Mouse (Mus musculus): ENCODE results near the gene Gimap3. TPM values are rescaled to one million over a fixed set of nuclear protein-coding genes. Genes with fewer than 3 reads are reported as not detected.

Gene Gimap3
- polyA plus RNA-seq, 1 experiment from 2014 or later, result 0.08 TPM

DNA sequence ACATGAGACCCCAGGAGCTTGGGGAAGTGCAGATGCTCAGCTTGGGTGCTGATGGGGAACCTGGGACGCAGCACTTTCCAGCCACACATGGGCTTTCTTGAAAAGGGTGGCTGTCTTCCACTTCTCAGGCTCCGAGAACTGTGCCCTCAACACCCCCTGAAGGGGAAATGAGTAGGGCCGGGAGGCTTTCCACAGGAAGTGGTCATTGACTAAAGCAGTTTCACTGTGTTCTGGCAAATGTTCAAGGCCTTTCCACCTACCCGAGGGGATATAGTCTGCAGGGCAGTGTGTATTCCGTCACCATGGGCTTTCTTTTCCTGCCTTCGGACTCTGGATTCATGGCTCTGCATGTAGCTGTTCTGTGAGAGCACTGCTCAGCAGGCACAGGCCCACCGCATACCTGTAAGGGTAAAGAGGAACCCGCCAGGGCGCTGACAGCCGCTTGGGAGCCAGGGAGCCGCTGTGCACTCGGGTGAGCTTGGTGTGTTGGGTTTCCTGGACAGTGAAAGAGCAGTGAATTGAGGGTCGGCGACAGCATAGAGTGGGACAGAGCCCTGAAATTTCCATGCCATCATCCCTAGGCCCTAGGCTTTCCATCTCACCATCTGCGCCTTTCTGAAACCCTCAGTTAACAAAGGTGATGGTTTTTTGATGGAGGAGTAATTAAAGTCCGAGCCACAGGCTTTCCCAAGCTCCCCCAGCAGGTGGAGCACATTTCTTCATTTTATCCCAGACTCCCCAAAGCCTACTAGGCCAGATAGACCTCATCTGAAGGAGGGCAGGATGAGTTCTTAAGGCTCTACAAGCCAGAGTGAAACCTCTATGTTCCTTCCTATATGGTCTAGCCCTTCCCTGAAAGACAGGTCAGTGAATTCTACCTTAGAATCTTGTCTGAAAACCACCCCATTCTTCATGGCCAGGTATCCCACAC is 24.4 kb downstream of the Gimap3 start, which contains the start of gene Gimap5:
Gene Gimap5 (plus strand): TSS at position 239 of the 931 bp plus-strand sequence.
- peak within 1 kb of the TSS; percentile 39 for H3K4me2 ChIP-seq (ENCODE audit: low read depth, low read length)
- peaks cover 18% of the 10 kb centered on the region for H3K27me3 ChIP-seq (ENCODE audit: control insufficient read depth, insufficient read depth, low read depth, low read length)
- ATAC-seq (ENCODE audit: low read depth), result peak; percentile 70
- peaks cover 27% of the 10 kb centered on the region for H3K4me1 ChIP-seq (replicated peaks; ENCODE audit: control insufficient read depth, insufficient read depth, low read length)
- 36% methylated on average over 16 of the region's 16 CpGs for WGBS
- H3K27ac ChIP-seq (ENCODE audit: low read length), result peak within 1 kb of the TSS; percentile 78
- H3K9ac ChIP-seq (ENCODE audit: low read length), result peak within 1 kb of the TSS; percentile 46
- peak within 1 kb of the TSS; percentile 33 for H3K4me3 ChIP-seq (ENCODE audit: low read length)
- no peaks in the 10 kb centered on the region for H3K9me3 ChIP-seq (ENCODE audit: control insufficient read depth, low read length)
- no peaks in the 10 kb centered on the region for H3K36me3 ChIP-seq (ENCODE audit: control insufficient read depth, insufficient read depth, low read length)

DNA sequence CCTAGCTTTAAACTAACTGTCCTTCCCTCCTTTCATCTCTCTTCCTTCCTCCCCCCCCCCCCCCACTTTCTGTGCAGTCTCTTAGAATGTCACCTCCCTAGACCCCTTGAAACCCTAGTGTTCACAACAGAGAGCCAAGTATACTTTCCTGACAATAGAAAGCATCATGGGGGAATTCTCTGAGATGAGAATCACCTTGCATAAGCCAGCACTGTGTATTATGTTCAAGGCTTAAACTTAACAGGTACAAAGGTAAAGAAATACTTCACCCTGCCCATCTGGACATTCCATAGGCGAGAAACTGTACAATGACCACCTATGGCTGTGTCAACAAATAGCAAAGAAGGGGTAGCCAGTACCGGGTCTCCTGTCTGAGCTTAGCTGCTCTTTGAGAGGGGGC is 25.2 kb downstream of the Gimap3 start:
- no peak for ATAC-seq (ENCODE audit: low read depth)
- H3K9ac ChIP-seq (ENCODE audit: low read length), result peak overlapping the region; percentile 19; the same call in 1 of the 2 replicates
- no peaks in the 10 kb centered on the region for H3K36me3 ChIP-seq (ENCODE audit: control insufficient read depth, insufficient read depth, low read length)
- H3K27ac ChIP-seq (ENCODE audit: low read length), result peak overlapping the region; percentile 78
- H3K4me2 ChIP-seq (ENCODE audit: low read depth, low read length), result peak overlapping the region; percentile 1; the same call in 1 of the 2 replicates
- no peak overlapping the region for H3K4me3 ChIP-seq (ENCODE audit: low read length)
- peaks cover 27% of the 10 kb centered on the region for H3K4me1 ChIP-seq (replicated peaks; ENCODE audit: control insufficient read depth, insufficient read depth, low read length)
- H3K27me3 ChIP-seq (ENCODE audit: control insufficient read depth, insufficient read depth, low read depth, low read length), result peaks cover 18% of the 10 kb centered on the region
- no peaks in the 10 kb centered on the region for H3K9me3 ChIP-seq (ENCODE audit: control insufficient read depth, low read length)
- WGBS, result 35% methylated on average over 2 of the region's 2 CpGs

GRCm38 (mm10) chr6:48742422-48743351 is 28.0 kb downstream of the Gimap3 start:
- no peaks in the 10 kb centered on the region for H3K36me3 ChIP-seq (ENCODE audit: control insufficient read depth, insufficient read depth, low read length)
- H3K4me3 ChIP-seq (ENCODE audit: low read length), result peak overlapping the region; percentile 47
- peaks cover 18% of the 10 kb centered on the region for H3K27me3 ChIP-seq (ENCODE audit: control insufficient read depth, insufficient read depth, low read depth, low read length)
- 0 out of 2 replicates have a peak overlapping the region, but pooled peaks have one; percentile 3 for H3K27ac ChIP-seq (ENCODE audit: low read length)
- ATAC-seq (ENCODE audit: low read depth), result 0 out of 2 replicates have a peak, but pooled peaks have one; percentile 10
- no peaks in the 10 kb centered on the region for H3K9me3 ChIP-seq (ENCODE audit: control insufficient read depth, low read length)
- peaks cover 24% of the 10 kb centered on the region for H3K4me1 ChIP-seq (replicated peaks; ENCODE audit: control insufficient read depth, insufficient read depth, low read length)
- H3K9ac ChIP-seq (ENCODE audit: low read length), result peak overlapping the region; percentile 56
- peak overlapping the region; percentile 76 for H3K4me2 ChIP-seq (ENCODE audit: low read depth, low read length)
- WGBS, result 10% methylated on average over 49 of the region's 52 CpGs

DNA sequence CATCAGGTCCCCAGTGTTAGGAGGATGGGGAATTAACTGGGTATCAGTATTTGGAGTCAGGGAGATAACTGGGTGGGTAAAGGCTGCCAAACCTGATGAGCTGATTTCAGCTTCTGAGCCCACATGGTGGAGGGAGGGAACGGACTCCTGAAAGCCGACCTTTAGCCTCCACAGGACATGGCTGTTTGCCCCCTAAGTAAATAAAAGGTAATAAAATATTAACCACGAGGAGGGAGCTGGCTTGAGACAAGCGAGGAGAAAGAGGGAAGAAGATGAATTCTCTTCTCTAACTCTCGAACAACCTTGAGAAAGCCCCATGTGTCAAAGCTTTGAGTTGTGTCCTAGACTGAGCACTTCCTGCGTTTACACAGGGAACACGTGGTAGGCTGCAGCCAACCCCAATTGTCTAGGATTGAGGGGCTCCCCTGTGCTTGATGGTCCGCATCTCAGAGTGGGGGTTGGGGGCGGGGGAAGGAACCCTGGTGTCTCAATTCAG is 28.9 kb downstream of the Gimap3 start:
- H3K27ac ChIP-seq (ENCODE audit: low read length), result no peak overlapping the region
- peaks cover 18% of the 10 kb centered on the region for H3K4me1 ChIP-seq (replicated peaks; ENCODE audit: control insufficient read depth, insufficient read depth, low read length)
- H3K4me2 ChIP-seq (ENCODE audit: low read depth, low read length), result peak overlapping the region; percentile 76; the same call in 1 of the 2 replicates
- peaks cover 18% of the 10 kb centered on the region for H3K27me3 ChIP-seq (ENCODE audit: control insufficient read depth, insufficient read depth, low read depth, low read length)
- 14% methylated on average over 9 of the region's 9 CpGs for WGBS
- no peaks in the 10 kb centered on the region for H3K9me3 ChIP-seq (ENCODE audit: control insufficient read depth, low read length)
- ATAC-seq (ENCODE audit: low read depth), result no peak
- no peaks in the 10 kb centered on the region for H3K36me3 ChIP-seq (ENCODE audit: control insufficient read depth, insufficient read depth, low read length)
- 0 out of 2 replicates have a peak overlapping the region, but pooled peaks have one; percentile 13 for H3K4me3 ChIP-seq (ENCODE audit: low read length)
- H3K9ac ChIP-seq (ENCODE audit: low read length), result no peak overlapping the region

- Histone ChIP-seq H3K4me2 (ENCODE audit: low read depth, low read length) (peak overlapping the region; percentile 76; the same call in 1 of the 2 replicates), H3K9me3 (ENCODE audit: control insufficient read depth, low read length) (no peaks in the 10 kb centered on the region), H3K27me3 (ENCODE audit: control insufficient read depth, insufficient read depth, low read depth, low read length) (peaks cover 18% of the 10 kb centered on the region), H3K9ac (ENCODE audit: low read length) (no peak overlapping the region), H3K36me3 (ENCODE audit: control insufficient read depth, insufficient read depth, low read length) (no peaks in the 10 kb centered on the region), H3K27ac (ENCODE audit: low read length) (no peak overlapping the region), H3K4me1 (replicated peaks; ENCODE audit: control insufficient read depth, insufficient read depth, low read length) (peaks cover 18% of the 10 kb centered on the region), H3K4me3 (ENCODE audit: low read length) (no peak overlapping the region)
- WGBS, result 37% methylated on average over 3 of the region's 3 CpGs
- peak; percentile 44; the same call in 1 of the 2 replicates for ATAC-seq (ENCODE audit: low read depth)
These were observed 29.4 kb downstream of the Gimap3 start for GRCm38 (mm10) chr6:48741273-48741672.

GRCm38 (mm10) chr6:48740501-48741169 is 30.0 kb downstream of the Gimap3 start:
- peak overlapping the region; percentile 76 for H3K4me2 ChIP-seq (ENCODE audit: low read depth, low read length)
- peak overlapping the region; percentile 34; the same call in 1 of the 2 replicates for H3K9ac ChIP-seq (ENCODE audit: low read length)
- 62% methylated on average over 3 of the region's 3 CpGs for WGBS

DNA sequence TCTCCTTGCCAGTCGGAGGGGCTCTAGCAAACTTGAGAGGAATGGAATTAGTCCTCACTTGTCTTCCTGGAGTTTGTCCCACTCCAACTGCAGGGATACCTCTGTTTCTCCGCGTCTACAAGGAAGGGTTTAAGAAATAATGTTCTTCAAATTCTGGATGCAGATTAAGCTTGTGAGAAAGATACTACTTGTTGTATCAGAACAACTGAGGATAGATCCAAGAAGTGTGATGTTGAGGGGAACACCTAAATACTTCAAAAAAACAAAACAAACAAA is 30.9 kb downstream of the Gimap3 start:
- Histone ChIP-seq H3K27ac (ENCODE audit: low read length) (peak overlapping the region; percentile 44; the same call in 1 of the 2 replicates), H3K4me3 (ENCODE audit: low read length) (peak overlapping the region; percentile 38), H3K9ac (ENCODE audit: low read length) (peak overlapping the region; percentile 52), H3K36me3 (ENCODE audit: control insufficient read depth, insufficient read depth, low read length) (no peaks in the 10 kb centered on the region), H3K4me1 (replicated peaks; ENCODE audit: control insufficient read depth, insufficient read depth, low read length) (peaks cover 18% of the 10 kb centered on the region), H3K9me3 (ENCODE audit: control insufficient read depth, low read length) (no peaks in the 10 kb centered on the region), H3K27me3 (ENCODE audit: control insufficient read depth, insufficient read depth, low read depth, low read length) (peaks cover 18% of the 10 kb centered on the region), H3K4me2 (ENCODE audit: low read depth, low read length) (peak overlapping the region; percentile 76)
- WGBS, result 71% methylated on average over 3 of the region's 3 CpGs
- ATAC-seq (ENCODE audit: low read depth), result no peak

More at GRCm38 (mm10) chr6:48740501-48741169, 30.0 kb downstream of the Gimap3 start:
- no peak for ATAC-seq (ENCODE audit: low read depth)
- H3K4me1 ChIP-seq (replicated peaks; ENCODE audit: control insufficient read depth, insufficient read depth, low read length), result peaks cover 18% of the 10 kb centered on the region
- peak overlapping the region; percentile 38; the same call in 1 of the 2 replicates for H3K4me3 ChIP-seq (ENCODE audit: low read length)
- peak overlapping the region; percentile 17 for H3K27ac ChIP-seq (ENCODE audit: low read length)
- no peaks in the 10 kb centered on the region for H3K9me3 ChIP-seq (ENCODE audit: control insufficient read depth, low read length)
- no peaks in the 10 kb centered on the region for H3K36me3 ChIP-seq (ENCODE audit: control insufficient read depth, insufficient read depth, low read length)
- peaks cover 18% of the 10 kb centered on the region for H3K27me3 ChIP-seq (ENCODE audit: control insufficient read depth, insufficient read depth, low read depth, low read length)

DNA sequence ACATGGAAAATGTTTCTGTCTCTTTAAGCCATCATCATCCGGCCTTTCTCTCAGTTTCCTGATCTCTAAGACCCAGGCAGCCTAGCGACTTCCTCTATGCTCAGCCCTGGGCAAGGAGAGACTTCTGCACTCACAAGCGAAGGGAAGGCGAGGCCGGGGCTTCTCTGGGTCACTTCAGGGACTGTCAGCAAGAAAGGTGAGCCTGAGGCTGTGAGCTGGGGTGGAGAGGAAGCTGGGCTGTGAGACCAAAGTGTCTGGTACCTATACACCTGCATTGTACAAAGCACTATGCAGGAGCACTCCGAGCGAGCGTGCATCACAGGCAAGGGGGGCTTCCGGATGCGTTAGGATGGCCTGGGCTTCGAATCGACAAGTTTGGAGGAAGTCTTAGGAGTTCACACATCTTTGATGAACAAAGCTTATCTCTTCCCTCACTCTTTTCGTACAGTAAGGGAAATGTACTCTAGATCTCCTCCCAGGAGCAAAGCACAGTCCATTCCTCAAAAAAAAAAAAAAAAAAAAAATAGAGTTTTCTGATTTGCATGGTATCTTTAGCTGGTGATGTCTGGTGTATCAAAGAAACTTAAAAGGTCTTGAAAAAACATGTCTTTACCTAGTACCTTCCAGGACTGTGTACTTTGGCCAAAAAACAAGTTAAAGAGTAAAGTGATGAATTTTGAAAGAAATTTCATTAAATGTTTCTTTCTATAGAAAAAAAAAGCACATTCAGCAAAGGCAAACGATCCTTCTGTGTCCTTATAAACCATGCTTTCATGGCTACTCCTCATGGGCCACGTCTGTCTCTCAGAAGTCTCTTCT is 31.5 kb downstream of the Gimap3 start, which contains the start of gene Gimap1:
Gene Gimap1 (plus strand): TSS at position 94 of the 819 bp plus-strand sequence.
- Histone ChIP-seq H3K36me3 (ENCODE audit: control insufficient read depth, insufficient read depth, low read length) (no peaks in the 10 kb centered on the region), H3K9me3 (ENCODE audit: control insufficient read depth, low read length) (no peaks in the 10 kb centered on the region), H3K4me1 (replicated peaks; ENCODE audit: control insufficient read depth, insufficient read depth, low read length) (peaks cover 18% of the 10 kb centered on the region), H3K27ac (ENCODE audit: low read length) (peak within 1 kb of the TSS; percentile 67), H3K9ac (ENCODE audit: low read length) (peak within 1 kb of the TSS; percentile 58), H3K27me3 (ENCODE audit: control insufficient read depth, insufficient read depth, low read depth, low read length) (peaks cover 18% of the 10 kb centered on the region), H3K4me2 (ENCODE audit: low read depth, low read length) (peak within 1 kb of the TSS; percentile 76), H3K4me3 (ENCODE audit: low read length) (peak within 1 kb of the TSS; percentile 38)
- WGBS, result 61% methylated on average over 15 of the region's 15 CpGs
- ATAC-seq (ENCODE audit: low read depth), result peak; percentile 61; the same call in 1 of the 2 replicates

Data from lung, embryonic 16.5 days (tissue).